Mouse (Mus musculus) duodenum, adult 2 months (tissue): Measurements from ENCODE around the gene F11r. TPM values are rescaled to one million over a fixed set of nuclear protein-coding genes. Genes with fewer than 3 reads are reported as not detected.

Experiments used
- polyA plus RNA-seq: library from polyadenylated mRNA; depleted of rRNA; stranded (reverse); fragments of >200 nt; gene quantifications from 2 replicates; pipeline ENCODE4 v1.2.3, GENCODE M21; 2012; ENCODE audit warnings: low replicate concordance; rRNA removed

F11r gene
- polyA plus RNA-seq = 49.6 and 100 TPM in 2 replicates

GRCm38 (mm10) chr1:171437264-171438013 is at the start of gene F11r:
TSS of gene F11r (plus strand) at chr1:171437535.

GRCm38 (mm10) chr1:171388376-171389102 is 48.8 kb upstream of the F11r start, which contains the start of gene Arhgap30:
TSS of gene Arhgap30 (plus strand) at chr1:171388954.

GRCm38 (mm10) chr1:171410947-171411484 is 26.3 kb upstream of the F11r start, which contains the start of gene Usf1:
TSS of gene Usf1 (plus strand) at chr1:171411313.

GRCm38 (mm10) chr1:171418660-171419059 is 18.7 kb upstream of the F11r start, which contains the start of gene Tstd1:
TSS of gene Tstd1 (plus strand) at chr1:171418872.

GRCm38 (mm10) chr1:171503250-171503591 is 65.9 kb downstream of the F11r start, which contains the start of gene Alyref2:
TSS of gene Alyref2 (plus strand) at chr1:171503478.

Other genes starting within 250 kb of the F11r start
- gene Pcp4l1, start 241.3 kb upstream of the F11r start, polyA plus RNA-seq = 27.8 and 42.5 TPM in 2 replicates
- 41.3 and 48.7 TPM in 2 replicates for gene Nr1i3, start 223.6 kb upstream of the F11r start, polyA plus RNA-seq
- 26.9 and 29.4 TPM in 2 replicates for gene Tomm40l, start 215.0 kb upstream of the F11r start, polyA plus RNA-seq
- 2.0 and 3.7 TPM in 2 replicates for gene Apoa2, start 212.5 kb upstream of the F11r start, polyA plus RNA-seq
- 24.2 and 71.8 TPM in 2 replicates for gene Fcer1g, start 203.2 kb upstream of the F11r start, polyA plus RNA-seq
- 1.6 and 1.8 TPM in 2 replicates for gene Adamts4, start 187.1 kb upstream of the F11r start, polyA plus RNA-seq
- 127 and 139 TPM in 2 replicates for gene Ndufs2, start 186.1 kb upstream of the F11r start, polyA plus RNA-seq
- 86.3 and 126 TPM in 2 replicates for gene B4galt3, start 167.2 kb upstream of the F11r start, polyA plus RNA-seq
- gene Ppox, start 156.3 kb upstream of the F11r start, polyA plus RNA-seq = 26.6 and 36.8 TPM in 2 replicates
- gene Usp21, start 149.5 kb upstream of the F11r start, polyA plus RNA-seq = 30.2 and 30.4 TPM in 2 replicates
- 10.2 and 10.3 TPM in 2 replicates for gene Ufc1, start 142.5 kb upstream of the F11r start, polyA plus RNA-seq
- gene Dedd, start 108.4 kb upstream of the F11r start, polyA plus RNA-seq = 23.2 and 33.7 TPM in 2 replicates
- gene Nit1, start 91.9 kb upstream of the F11r start, polyA plus RNA-seq = 60.9 and 66.1 TPM in 2 replicates
- 1.4 and 1.5 TPM in 2 replicates for gene Pfdn2, start 91.9 kb upstream of the F11r start, polyA plus RNA-seq
- 0.37 and 0.47 TPM in 2 replicates for gene Klhdc9, start 76.7 kb upstream of the F11r start, polyA plus RNA-seq
- gene Nectin4, start 67.4 kb upstream of the F11r start, polyA plus RNA-seq = 0.15 and 1.1 TPM in 2 replicates
- gene Arhgap30, start 48.6 kb upstream of the F11r start, polyA plus RNA-seq = 3.3 and 4.2 TPM in 2 replicates
- 58.8 and 75.3 TPM in 2 replicates for gene Usf1, start 26.2 kb upstream of the F11r start, polyA plus RNA-seq
- 97.3 and 129 TPM in 2 replicates for gene Tstd1, start 18.7 kb upstream of the F11r start, polyA plus RNA-seq
- gene Alyref2, start 65.9 kb downstream of the F11r start, polyA plus RNA-seq = 2.1 and 6.4 TPM in 2 replicates
- 328 and 1,186 TPM in 2 replicates for gene Itln1, start 97.8 kb downstream of the F11r start, polyA plus RNA-seq
- gene Cd244a, start 121.7 kb downstream of the F11r start, polyA plus RNA-seq = 0.41 and 1.0 TPM in 2 replicates
- 0.28 and 0.41 TPM in 2 replicates for gene Ly9, start 169.9 kb downstream of the F11r start, polyA plus RNA-seq
- gene Slamf7, start 215.5 kb downstream of the F11r start, polyA plus RNA-seq = 0.82 and 0.95 TPM in 2 replicates
- gene Cd48, start 244.5 kb downstream of the F11r start, polyA plus RNA-seq = 1.5 and 2.3 TPM in 2 replicates